Mouse (Mus musculus) G1E (cell line): ENCODE data around the gene Cdc42bpg. TPM values are rescaled to one million over a fixed set of nuclear protein-coding genes. Genes with fewer than 3 reads are reported as not detected.
A peak's percentile ranks its signal among the peaks of the same experiment; 100 is the strongest.

Experiments
- ATAC-seq: 2 replicates; pipeline ENCODE4 v1.8.0; 2016; ENCODE audit warnings: mild to moderate bottlenecking; ENCODE audit not compliant: insufficient number of reproducible peaks, poor library complexity, low FRiP score, severe bottlenecking; ENCODE audit errors: extremely low read depth
- DNase-seq: peaks from one replicate; pipeline ENCODE4 v3.0.0; 2012; ENCODE audit warnings: low spot score
- H3K27me3 ChIP-seq: 2 replicates; pipeline ENCODE4 v1.6.1; 2012; ENCODE audit warnings: mild to moderate bottlenecking, low read length, inconsistent platforms; ENCODE audit not compliant: insufficient read depth
- H3K36me3 ChIP-seq: replicated peaks from 2 replicates; pipeline ENCODE3; 2012; ENCODE audit warnings: mild to moderate bottlenecking, inconsistent platforms
- H3K4me1 ChIP-seq: 2 replicates; pipeline ENCODE4 v1.6.1; 2012; ENCODE audit warnings: low read depth, low read length, inconsistent platforms, mixed read lengths; ENCODE audit not compliant: insufficient read depth
- H3K4me3 ChIP-seq: 2 replicates; pipeline ENCODE4 v1.5.1; 2012; ENCODE audit warnings: low read depth, mild to moderate bottlenecking, inconsistent platforms, low read length, moderate library complexity, mixed read lengths
- H3K9me3 ChIP-seq: replicated peaks from 2 replicates; pipeline ENCODE4 v1.6.1; 2012; ENCODE audit warnings: inconsistent platforms
- CTCF ChIP-seq: IDR thresholded peaks from 2 replicates; pipeline ENCODE4 v1.5.1; 2012; ENCODE audit warnings: low read depth, low read length, inconsistent platforms, mixed read lengths
- GATA1 ChIP-seq: IDR thresholded peaks from 2 replicates; pipeline ENCODE4 v1.6.1; 2012; ENCODE audit warnings: borderline replicate concordance, low read length, inconsistent platforms, mixed read lengths
- GATA2 ChIP-seq: IDR thresholded peaks from 2 replicates; pipeline ENCODE4 v1.6.1; 2012; ENCODE audit warnings: low read depth, low read length, inconsistent platforms, borderline replicate concordance
- POLR2AphosphoS5 ChIP-seq: IDR thresholded peaks from 2 replicates; pipeline ENCODE4 v1.6.1; 2012; ENCODE audit warnings: low read depth, low read length, inconsistent platforms; ENCODE audit not compliant: insufficient replicate concordance
- TAL1 ChIP-seq: conservative IDR thresholded peaks from 2 replicates; pipeline ENCODE4 v1.6.1; 2012; ENCODE audit warnings: low read depth, low read length, inconsistent platforms, mixed read lengths
- polyA plus RNA-seq: library from polyadenylated mRNA; stranded (reverse); fragments of >175 nt; gene quantifications from 2 replicates; pipeline ENCODE4 v1.2.3, GENCODE M21; 2012
- total RNA-seq, 2 experiments: library from RNA; stranded (forward) in 1 of 2; stranded (reverse) in 1 of 2; fragments of 200-1000 nt in 1 of 2; fragments of >200 nt in 1 of 2; fragmentation: Nextera tagmentation in 1 of 2; gene quantifications; 2 replicates each; pipeline ENCODE4 v1.2.3; 2014 to 2017

Gene Cdc42bpg
- total and polyA plus RNA-seq, 3 experiments, result 2.0 to 14.1 (median 5.0) TPM

DNA sequence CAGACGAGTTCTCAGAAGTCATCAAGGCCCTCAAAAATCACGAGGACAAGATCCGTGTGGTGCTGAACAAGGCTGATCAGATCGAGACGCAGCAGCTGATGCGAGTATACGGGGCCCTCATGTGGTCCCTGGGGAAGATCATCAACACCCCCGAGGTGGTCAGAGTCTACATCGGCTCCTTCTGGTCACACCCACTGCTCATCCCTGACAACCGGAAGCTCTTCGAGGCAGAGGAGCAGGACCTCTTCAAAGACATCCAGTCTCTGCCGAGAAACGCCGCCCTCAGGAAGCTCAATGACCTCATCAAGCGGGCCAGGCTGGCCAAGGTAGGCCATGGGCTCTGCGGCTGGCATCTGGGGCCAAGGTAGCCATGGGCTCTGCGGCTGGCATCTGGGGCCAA lies 12.0 kb upstream of the Cdc42bpg start:
- DNase-seq (no peak), ATAC-seq (no peak)
- Histone ChIP-seq H3K9me3 (no peaks in the 10 kb centered on the region), H3K36me3 (peaks cover 94% of the 10 kb centered on the region), H3K4me3 (no peak overlapping the region), H3K27me3 (no peaks in the 10 kb centered on the region), H3K4me1 (peaks cover 93% of the 10 kb centered on the region)
- TF ChIP-seq GATA2 (no peak), TAL1 (no peak), CTCF (no peak), GATA1 (no peak), POLR2AphosphoS5 (no peak)

DNA sequence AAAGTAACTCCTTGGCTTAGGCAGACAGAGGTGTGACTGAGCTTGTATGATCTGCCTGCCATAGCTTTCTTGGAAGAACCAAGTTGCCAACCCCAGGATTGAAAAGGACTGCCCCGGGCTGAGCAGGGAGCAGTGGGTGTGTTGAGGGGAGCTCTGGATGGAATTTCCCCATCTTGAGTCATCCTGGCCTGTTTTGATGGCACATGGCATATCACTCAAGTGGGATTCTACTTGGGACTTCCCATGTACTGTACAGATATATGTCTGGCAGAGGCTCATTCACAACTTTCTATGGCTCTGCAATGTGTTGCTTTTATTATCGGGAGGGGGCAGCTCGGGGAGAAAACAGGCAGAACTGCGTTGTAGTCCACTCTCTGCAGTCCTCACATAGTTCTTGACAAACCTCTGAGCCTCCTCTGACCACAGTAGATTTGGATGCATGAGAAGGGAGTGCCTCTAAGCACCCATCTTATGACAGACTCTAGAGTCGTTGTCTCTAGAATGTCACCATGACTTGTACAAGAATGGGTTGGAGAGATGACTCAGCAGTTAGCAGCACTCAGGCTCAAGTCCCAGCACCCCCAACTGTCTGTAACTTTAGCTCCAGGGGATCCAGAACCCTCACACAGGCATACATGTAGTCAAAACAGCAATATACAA lies 9.6 kb upstream of the Cdc42bpg start:
- DNase-seq, result no peak
- TF ChIP-seq CTCF (no peak), GATA2 (no peak), GATA1 (no peak), TAL1 (no peak), POLR2AphosphoS5 (no peak)
- Histone ChIP-seq H3K9me3 (no peaks in the 10 kb centered on the region), H3K4me1 (peaks cover 92% of the 10 kb centered on the region), H3K4me3 (no peak overlapping the region), H3K27me3 (no peaks in the 10 kb centered on the region), H3K36me3 (peaks cover 87% of the 10 kb centered on the region)
- ATAC-seq, result no peak

GRCm38 (mm10) chr19:6297641-6298040 lies 8.6 kb upstream of the Cdc42bpg start:
- DNase-seq, result peak; percentile 80
- peaks cover 78% of the 10 kb centered on the region for H3K36me3 ChIP-seq
- no peaks in the 10 kb centered on the region for H3K9me3 ChIP-seq
- peaks cover 92% of the 10 kb centered on the region for H3K4me1 ChIP-seq
- H3K27me3 ChIP-seq, result no peaks in the 10 kb centered on the region
- ATAC-seq, result peak; percentile 72
- no peak for TF ChIP-seq GATA1
- no peak for TF ChIP-seq POLR2AphosphoS5
- no peak for TF ChIP-seq GATA2
- no peak for TF ChIP-seq TAL1
- no peak for TF ChIP-seq CTCF
- peak overlapping the region; percentile 46; the same call in 1 of the 2 replicates for H3K4me3 ChIP-seq

DNA sequence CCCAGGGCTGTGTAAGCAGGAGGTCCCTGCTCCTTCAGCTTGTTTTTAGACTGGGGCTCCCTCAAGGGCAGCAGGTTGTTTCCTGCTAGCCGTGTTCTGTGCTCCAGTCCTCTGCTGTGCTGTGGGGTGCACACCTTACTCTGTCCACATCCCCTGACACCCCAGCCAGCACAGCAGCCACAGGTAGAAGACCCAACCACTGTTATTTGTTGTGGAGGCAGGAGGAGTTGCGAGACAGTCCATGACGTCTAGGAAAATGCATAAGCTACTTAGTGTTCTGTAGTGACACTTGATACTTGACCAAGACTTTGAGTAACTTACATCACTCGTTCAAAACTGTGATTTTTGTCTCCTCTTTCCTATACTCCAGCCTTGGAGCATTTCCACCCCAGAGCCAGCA lies 7.3 kb upstream of the Cdc42bpg start:
- Histone ChIP-seq H3K27me3 (no peaks in the 10 kb centered on the region), H3K36me3 (peaks cover 67% of the 10 kb centered on the region), H3K4me1 (peaks cover 93% of the 10 kb centered on the region), H3K9me3 (no peaks in the 10 kb centered on the region), H3K4me3 (no peak overlapping the region)
- TF ChIP-seq GATA1 (no peak), POLR2AphosphoS5 (no peak), GATA2 (no peak), TAL1 (no peak), CTCF (no peak)
- DNase-seq (no peak), ATAC-seq (no peak)

DNA sequence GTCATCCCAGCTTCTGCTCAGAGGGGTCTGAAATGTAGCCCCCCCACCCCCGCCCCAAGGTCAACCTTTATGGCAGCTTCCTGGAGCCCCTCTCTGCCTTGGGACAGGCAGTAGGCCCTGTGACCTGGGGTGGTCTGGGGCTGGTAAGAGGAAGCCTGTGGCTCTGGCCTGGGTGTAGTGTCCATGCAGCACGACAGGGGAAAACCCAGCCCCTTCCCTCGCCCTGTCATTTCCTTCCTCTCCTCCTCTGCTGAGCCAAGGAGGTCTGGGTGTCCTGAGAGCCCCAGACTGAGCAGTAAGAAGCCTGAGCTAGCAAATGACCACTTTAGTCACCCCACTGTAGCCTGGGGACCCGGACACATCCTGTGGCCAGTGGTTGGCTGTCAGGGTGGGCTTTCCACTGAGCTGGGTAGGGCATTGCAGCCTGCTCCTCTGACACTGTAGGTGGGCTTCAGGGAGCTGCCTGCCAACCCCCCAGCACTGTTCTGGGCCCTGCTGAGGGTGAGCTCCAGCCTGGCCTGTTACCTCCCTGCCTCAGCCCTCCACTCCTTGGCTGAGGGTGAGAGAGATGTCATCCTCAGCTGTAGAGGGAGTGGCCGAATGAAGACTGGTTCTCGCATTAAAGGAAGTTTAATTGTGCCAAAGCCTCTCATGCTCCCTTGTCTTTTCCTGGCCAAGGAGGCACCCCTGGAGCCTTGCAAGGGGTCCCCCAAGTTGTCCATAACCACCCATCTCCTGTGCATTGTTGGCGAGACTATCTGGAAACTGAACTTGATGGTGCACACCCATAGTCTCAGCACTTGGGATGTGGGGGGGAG lies 6.6 kb upstream of the Cdc42bpg start:
- TF ChIP-seq GATA2 (no peak), TAL1 (no peak), CTCF (no peak), POLR2AphosphoS5 (no peak), GATA1 (no peak)
- H3K4me3 ChIP-seq, result peak overlapping the region; percentile 44; the same call in 1 of the 2 replicates
- DNase-seq (no peak), ATAC-seq (no peak)
- H3K27me3 ChIP-seq, result no peaks in the 10 kb centered on the region
- no peaks in the 10 kb centered on the region for H3K9me3 ChIP-seq
- peaks cover 60% of the 10 kb centered on the region for H3K36me3 ChIP-seq
- H3K4me1 ChIP-seq, result peaks cover 92% of the 10 kb centered on the region

GRCm38 (mm10) chr19:6300402-6300841 lies 5.8 kb upstream of the Cdc42bpg start:
- peaks cover 90% of the 10 kb centered on the region for H3K4me1 ChIP-seq
- TF ChIP-seq TAL1 (peak; percentile 69; the same call in 1 of the 2 replicates), GATA2 (no peak), POLR2AphosphoS5 (no peak), CTCF (no peak)
- peak overlapping the region; percentile 24; the same call in 1 of the 2 replicates for H3K4me3 ChIP-seq
- ATAC-seq (peak; percentile 46), DNase-seq (peak; percentile 61)
- H3K9me3 ChIP-seq, result no peaks in the 10 kb centered on the region
- H3K36me3 ChIP-seq, result peaks cover 52% of the 10 kb centered on the region
- H3K27me3 ChIP-seq, result no peaks in the 10 kb centered on the region
